Mouse (Mus musculus): ENCODE data around the gene Tma7. TPM values are rescaled to one million over a fixed set of nuclear protein-coding genes. Genes with fewer than 3 reads are reported as not detected.

Gene Tma7
- polyA plus RNA-seq, 1 experiment from 2014 or later, result 670 TPM

DNA sequence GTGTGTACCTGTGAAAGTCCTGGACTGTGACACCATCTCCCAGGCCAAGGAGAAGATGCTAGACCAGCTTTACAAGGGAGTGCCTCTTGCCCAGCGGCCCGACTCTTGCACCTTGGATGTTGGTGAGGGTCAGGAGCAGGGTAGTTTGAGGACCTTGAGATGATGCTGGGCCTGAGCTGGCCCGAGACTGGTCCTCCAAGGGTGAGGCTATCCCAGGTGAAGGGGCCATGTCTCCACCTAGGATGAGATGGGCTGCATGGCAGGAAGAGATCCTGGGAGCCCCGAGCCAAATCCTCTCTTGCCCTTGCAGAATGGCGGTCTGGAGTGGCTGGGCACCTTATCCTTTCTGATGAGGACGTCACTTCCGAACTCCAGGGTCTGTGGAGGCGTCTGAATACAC lies 30.9 kb upstream of the Tma7 start:
- no peaks in the 10 kb centered on the region for H3K27me3 ChIP-seq (ENCODE audit: control insufficient read depth, insufficient read depth, low read length)
- H3K9me3 ChIP-seq (ENCODE audit: control insufficient read depth, low read length), result no peaks in the 10 kb centered on the region
- WGBS, result 85% methylated on average over 8 of the region's 8 CpGs
- H3K4me3 ChIP-seq (ENCODE audit: control insufficient read depth in 1 of 2, insufficient read depth in 1 of 2, low read depth in 1 of 2, low read length in 2 of 2), result no peak overlapping the region
- ATAC-seq (ENCODE audit: insufficient number of reproducible peaks, insufficient read depth, low FRiP score, low read depth), result no peak
- H3K4me2 ChIP-seq (ENCODE audit: low read length), result no peak overlapping the region
- H3K4me1 ChIP-seq (ENCODE audit: control insufficient read depth in 2 of 2, insufficient read depth in 2 of 2, low read length in 2 of 2), result no peaks in the 10 kb centered on the region
- H3K27ac ChIP-seq (replicated peaks in 1 of 2; ENCODE audit: control insufficient read depth in 1 of 2, insufficient read depth in 1 of 2, low read depth in 2 of 2, low read length in 2 of 2), result no peak overlapping the region
- no peak overlapping the region for H3K9ac ChIP-seq (ENCODE audit: low read length)
- H3K36me3 ChIP-seq (ENCODE audit: control insufficient read depth, insufficient read depth, low read length), result peaks cover 100% of the 10 kb centered on the region

DNA sequence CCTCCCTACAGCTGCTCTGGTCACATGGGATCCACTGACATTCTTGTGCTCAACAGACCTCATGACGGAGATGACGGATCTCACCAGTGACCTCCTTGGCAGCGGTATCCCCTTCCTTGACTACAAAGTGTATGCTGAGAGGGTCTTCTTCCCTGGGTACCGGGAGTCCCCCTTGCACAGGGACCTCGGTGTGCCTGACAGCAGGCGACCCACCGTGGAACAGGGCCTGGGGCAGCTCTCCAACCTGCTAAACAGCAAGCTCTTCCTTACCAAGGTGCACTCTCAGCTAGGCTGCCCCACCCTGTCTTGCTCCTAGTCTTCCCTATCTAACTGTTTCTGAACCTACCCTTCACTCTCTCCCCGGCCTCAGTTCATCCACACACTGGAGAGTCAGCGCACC lies 29.2 kb upstream of the Tma7 start:
- Histone ChIP-seq H3K9me3 (ENCODE audit: control insufficient read depth, low read length) (no peaks in the 10 kb centered on the region), H3K27ac (replicated peaks in 1 of 2; ENCODE audit: control insufficient read depth in 1 of 2, insufficient read depth in 1 of 2, low read depth in 2 of 2, low read length in 2 of 2) (no peak overlapping the region), H3K4me1 (ENCODE audit: control insufficient read depth in 2 of 2, insufficient read depth in 2 of 2, low read length in 2 of 2) (no peaks in the 10 kb centered on the region), H3K27me3 (ENCODE audit: control insufficient read depth, insufficient read depth, low read length) (no peaks in the 10 kb centered on the region), H3K4me3 (ENCODE audit: control insufficient read depth in 1 of 2, insufficient read depth in 1 of 2, low read depth in 1 of 2, low read length in 2 of 2) (no peak overlapping the region), H3K36me3 (ENCODE audit: control insufficient read depth, insufficient read depth, low read length) (peaks cover 100% of the 10 kb centered on the region), H3K9ac (ENCODE audit: low read length) (no peak overlapping the region), H3K4me2 (ENCODE audit: low read length) (no peak overlapping the region)
- WGBS, result 90% methylated on average over 9 of the region's 9 CpGs
- no peak for ATAC-seq (ENCODE audit: insufficient number of reproducible peaks, insufficient read depth, low FRiP score, low read depth)

DNA sequence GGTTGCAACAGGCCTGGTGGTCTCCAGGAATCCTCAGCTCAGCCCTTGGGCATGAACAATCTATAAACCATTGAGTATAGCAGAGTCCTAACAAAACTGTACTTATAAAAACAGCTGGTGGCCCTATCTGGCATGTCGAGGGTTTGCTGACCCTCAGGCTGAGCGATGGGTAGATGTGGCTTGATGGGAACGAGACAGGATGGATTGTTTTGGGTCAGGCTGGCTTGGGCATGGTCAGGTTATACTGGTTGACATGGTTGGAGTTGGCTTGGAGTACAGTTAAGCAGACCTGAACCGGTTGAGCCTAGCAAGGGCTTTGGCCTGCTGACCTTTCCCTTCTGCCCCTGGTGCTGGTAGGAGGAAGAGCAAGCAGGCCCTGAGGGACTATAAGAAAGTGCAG lies 28.7 kb upstream of the Tma7 start:
- Histone ChIP-seq H3K4me3 (ENCODE audit: control insufficient read depth in 1 of 2, insufficient read depth in 1 of 2, low read depth in 1 of 2, low read length in 2 of 2) (no peak overlapping the region), H3K4me2 (ENCODE audit: low read length) (no peak overlapping the region), H3K4me1 (ENCODE audit: control insufficient read depth in 2 of 2, insufficient read depth in 2 of 2, low read length in 2 of 2) (no peaks in the 10 kb centered on the region), H3K9me3 (ENCODE audit: control insufficient read depth, low read length) (no peaks in the 10 kb centered on the region), H3K36me3 (ENCODE audit: control insufficient read depth, insufficient read depth, low read length) (peaks cover 100% of the 10 kb centered on the region), H3K9ac (ENCODE audit: low read length) (no peak overlapping the region), H3K27ac (replicated peaks in 1 of 2; ENCODE audit: control insufficient read depth in 1 of 2, insufficient read depth in 1 of 2, low read depth in 2 of 2, low read length in 2 of 2) (no peak overlapping the region), H3K27me3 (ENCODE audit: control insufficient read depth, insufficient read depth, low read length) (no peaks in the 10 kb centered on the region)
- ATAC-seq (ENCODE audit: insufficient number of reproducible peaks, insufficient read depth, low FRiP score, low read depth), result no peak
- WGBS, result 87% methylated on average over 4 of the region's 4 CpGs

DNA sequence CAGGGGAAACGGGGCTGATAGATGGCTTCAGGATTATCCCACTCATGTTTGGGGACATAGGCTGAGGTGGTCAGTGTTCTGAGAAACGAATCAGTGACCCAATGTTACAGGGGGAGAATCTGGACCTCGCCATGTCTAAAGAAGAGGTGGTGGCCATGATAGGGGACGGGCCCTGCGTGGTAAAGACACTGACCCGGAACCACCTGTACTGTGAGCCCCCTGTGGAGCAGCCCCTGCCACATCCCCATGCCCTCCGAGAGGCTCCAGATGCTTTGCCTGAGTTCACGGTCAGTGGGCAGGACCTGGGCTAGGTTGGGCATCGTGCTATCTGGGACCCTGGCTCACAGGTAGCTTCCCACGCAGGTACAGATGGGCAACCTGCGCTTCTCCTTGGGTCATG lies 27.9 kb upstream of the Tma7 start:
- peaks cover 2% of the 10 kb centered on the region in 2 experiments; a peak in 3 of 4 replicates for H3K4me1 ChIP-seq (ENCODE audit: control insufficient read depth in 2 of 2, insufficient read depth in 2 of 2, low read length in 2 of 2)
- no peak overlapping the region for H3K27ac ChIP-seq (replicated peaks in 1 of 2; ENCODE audit: control insufficient read depth in 1 of 2, insufficient read depth in 1 of 2, low read depth in 2 of 2, low read length in 2 of 2)
- no peak overlapping the region for H3K9ac ChIP-seq (ENCODE audit: low read length)
- H3K36me3 ChIP-seq (ENCODE audit: control insufficient read depth, insufficient read depth, low read length), result peaks cover 100% of the 10 kb centered on the region
- no peak overlapping the region for H3K4me2 ChIP-seq (ENCODE audit: low read length)
- H3K4me3 ChIP-seq (ENCODE audit: control insufficient read depth in 1 of 2, insufficient read depth in 1 of 2, low read depth in 1 of 2, low read length in 2 of 2), result no peak overlapping the region
- no peaks in the 10 kb centered on the region for H3K27me3 ChIP-seq (ENCODE audit: control insufficient read depth, insufficient read depth, low read length)
- no peak for ATAC-seq (ENCODE audit: insufficient number of reproducible peaks, insufficient read depth, low FRiP score, low read depth)
- WGBS, result 95% methylated on average over 11 of the region's 11 CpGs
- no peaks in the 10 kb centered on the region for H3K9me3 ChIP-seq (ENCODE audit: control insufficient read depth, low read length)

DNA sequence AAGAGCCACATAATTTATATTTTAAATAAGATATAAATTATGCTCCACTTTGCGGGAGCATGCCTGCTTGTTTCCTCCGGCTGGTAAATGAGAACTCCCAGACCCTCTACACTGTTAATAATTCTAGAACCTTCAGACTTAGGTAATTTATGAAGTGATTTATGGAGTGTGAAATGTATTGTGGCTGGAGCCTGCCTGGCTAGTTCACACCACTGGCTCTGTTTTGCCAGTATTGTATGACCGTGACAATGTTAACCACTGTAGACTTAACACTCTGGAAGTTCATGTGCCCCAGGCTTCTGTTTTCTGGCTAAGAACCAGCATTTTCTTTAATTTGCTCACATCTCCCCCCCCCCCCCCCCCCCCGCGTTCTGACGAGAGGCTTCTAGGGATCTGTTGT lies 25.0 kb upstream of the Tma7 start:
- H3K36me3 ChIP-seq (ENCODE audit: control insufficient read depth, insufficient read depth, low read length), result peaks cover 100% of the 10 kb centered on the region
- ATAC-seq (ENCODE audit: insufficient number of reproducible peaks, insufficient read depth, low FRiP score, low read depth), result no peak
- H3K9me3 ChIP-seq (ENCODE audit: control insufficient read depth, low read length), result no peaks in the 10 kb centered on the region
- no peak overlapping the region for H3K4me3 ChIP-seq (ENCODE audit: control insufficient read depth in 1 of 2, insufficient read depth in 1 of 2, low read depth in 1 of 2, low read length in 2 of 2)
- no peak overlapping the region for H3K9ac ChIP-seq (ENCODE audit: low read length)
- 92% methylated on average over 3 of the region's 6 CpGs for whole genome bisulfite sequencing
- no peaks in the 10 kb centered on the region for H3K27me3 ChIP-seq (ENCODE audit: control insufficient read depth, insufficient read depth, low read length)
- no peak overlapping the region for H3K4me2 ChIP-seq (ENCODE audit: low read length)
- H3K27ac ChIP-seq (replicated peaks in 1 of 2; ENCODE audit: control insufficient read depth in 1 of 2, insufficient read depth in 1 of 2, low read depth in 2 of 2, low read length in 2 of 2), result no peak overlapping the region
- H3K4me1 ChIP-seq (ENCODE audit: control insufficient read depth in 2 of 2, insufficient read depth in 2 of 2, low read length in 2 of 2), result peaks cover 15 to 19% of the 10 kb centered on the region in 2 experiments

DNA sequence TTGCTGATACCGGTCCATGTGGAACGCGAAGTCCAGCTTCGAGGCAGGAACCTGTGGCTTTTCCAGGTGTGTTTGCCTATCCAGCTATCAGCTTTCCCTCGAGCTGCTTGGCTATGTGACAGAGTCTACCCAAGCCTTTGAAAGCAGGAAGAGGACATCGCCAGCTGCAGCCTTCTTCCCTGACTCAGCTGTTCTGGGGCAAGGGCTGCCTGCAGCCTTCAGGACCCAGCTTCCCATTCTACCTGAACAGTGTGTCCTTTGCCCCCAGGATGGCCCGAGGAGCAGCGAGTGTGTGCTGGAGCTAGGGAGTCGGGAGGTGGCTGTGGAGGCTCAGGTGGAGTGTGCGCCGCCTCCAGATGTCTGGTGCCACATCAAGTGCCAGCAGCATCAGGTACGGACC lies 23.3 kb upstream of the Tma7 start:
- Histone ChIP-seq H3K4me3 (ENCODE audit: control insufficient read depth in 1 of 2, insufficient read depth in 1 of 2, low read depth in 1 of 2, low read length in 2 of 2) (no peak overlapping the region), H3K4me1 (ENCODE audit: control insufficient read depth in 2 of 2, insufficient read depth in 2 of 2, low read length in 2 of 2) (peaks cover 15 to 20% of the 10 kb centered on the region in 2 experiments), H3K9ac (ENCODE audit: low read length) (no peak overlapping the region), H3K4me2 (ENCODE audit: low read length) (no peak overlapping the region), H3K9me3 (ENCODE audit: control insufficient read depth, low read length) (no peaks in the 10 kb centered on the region), H3K36me3 (ENCODE audit: control insufficient read depth, insufficient read depth, low read length) (peaks cover 97% of the 10 kb centered on the region), H3K27ac (replicated peaks in 1 of 2; ENCODE audit: control insufficient read depth in 1 of 2, insufficient read depth in 1 of 2, low read depth in 2 of 2, low read length in 2 of 2) (no peak overlapping the region), H3K27me3 (ENCODE audit: control insufficient read depth, insufficient read depth, low read length) (no peaks in the 10 kb centered on the region)
- 93% methylated on average over 12 of the region's 12 CpGs for WGBS
- ATAC-seq (ENCODE audit: insufficient number of reproducible peaks, insufficient read depth, low FRiP score, low read depth), result no peak

DNA sequence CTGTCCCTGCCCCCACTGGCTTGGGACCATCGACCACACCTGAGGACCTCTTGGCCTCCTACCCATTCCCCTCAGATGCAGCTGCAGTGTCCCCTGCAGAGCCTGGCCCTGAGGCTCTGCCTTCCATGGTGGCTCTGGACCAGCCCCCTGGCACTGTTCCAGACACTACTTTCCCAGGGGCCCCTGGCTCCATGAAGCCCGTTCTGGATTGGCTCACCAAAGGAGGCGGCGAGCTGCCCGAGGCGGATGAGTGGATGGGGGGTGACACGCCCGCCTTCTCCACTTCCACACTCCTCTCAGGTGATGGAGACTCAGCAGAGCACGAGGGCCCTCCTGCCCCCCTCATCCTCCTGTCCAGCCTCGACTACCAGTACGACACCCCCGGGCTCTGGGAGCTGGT lies 22.6 kb upstream of the Tma7 start:
- peak; percentile 38; the same call in 1 of the 2 replicates for ATAC-seq (ENCODE audit: insufficient number of reproducible peaks, insufficient read depth, low FRiP score, low read depth)
- H3K4me2 ChIP-seq (ENCODE audit: low read length), result no peak overlapping the region; the same call in 1 of the 2 replicates
- WGBS, result 51% methylated on average over 12 of the region's 12 CpGs
- peak overlapping the region in 1 of 2 experiments; percentile 19; a peak in 1 of 4 replicates for H3K27ac ChIP-seq (replicated peaks in 1 of 2; ENCODE audit: control insufficient read depth in 1 of 2, insufficient read depth in 1 of 2, low read depth in 2 of 2, low read length in 2 of 2)
- no peaks in the 10 kb centered on the region for H3K9me3 ChIP-seq (ENCODE audit: control insufficient read depth, low read length)
- no peaks in the 10 kb centered on the region for H3K27me3 ChIP-seq (ENCODE audit: control insufficient read depth, insufficient read depth, low read length)
- peaks cover 15 to 27% of the 10 kb centered on the region in 2 experiments for H3K4me1 ChIP-seq (ENCODE audit: control insufficient read depth in 2 of 2, insufficient read depth in 2 of 2, low read length in 2 of 2)
- H3K4me3 ChIP-seq (ENCODE audit: control insufficient read depth in 1 of 2, insufficient read depth in 1 of 2, low read depth in 1 of 2, low read length in 2 of 2), result no peak overlapping the region
- H3K9ac ChIP-seq (ENCODE audit: low read length), result peak overlapping the region; percentile 25; the same call in 1 of the 2 replicates
- H3K36me3 ChIP-seq (ENCODE audit: control insufficient read depth, insufficient read depth, low read length), result peaks cover 95% of the 10 kb centered on the region

DNA sequence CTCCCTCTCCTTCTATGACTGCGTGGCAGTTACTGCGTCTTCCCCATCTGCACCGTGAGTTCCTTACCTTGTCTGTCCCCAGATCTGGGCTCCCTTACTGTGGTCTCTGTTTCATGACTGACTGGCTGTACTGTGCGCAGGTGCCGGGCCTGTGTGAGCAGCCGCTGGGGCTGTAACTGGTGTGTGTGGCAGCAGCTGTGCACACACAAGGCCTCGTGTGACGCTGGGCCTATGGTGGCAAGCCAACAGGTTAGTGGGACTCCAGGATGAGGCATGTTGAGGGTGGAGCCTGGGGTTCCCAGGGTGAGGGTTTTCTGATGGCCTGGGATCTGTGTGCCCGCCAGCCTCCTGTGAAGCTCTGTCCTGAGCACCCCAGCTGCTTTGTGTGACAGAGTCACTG lies 21.7 kb upstream of the Tma7 start:
- no peak for ATAC-seq (ENCODE audit: insufficient number of reproducible peaks, insufficient read depth, low FRiP score, low read depth)
- H3K9ac ChIP-seq (ENCODE audit: low read length), result 0 out of 2 replicates have a peak overlapping the region, but pooled peaks have one; percentile 25
- H3K27me3 ChIP-seq (ENCODE audit: control insufficient read depth, insufficient read depth, low read length), result no peaks in the 10 kb centered on the region
- 91% methylated on average over 9 of the region's 9 CpGs for WGBS
- no peak overlapping the region for H3K27ac ChIP-seq (replicated peaks in 1 of 2; ENCODE audit: control insufficient read depth in 1 of 2, insufficient read depth in 1 of 2, low read depth in 2 of 2, low read length in 2 of 2)
- H3K9me3 ChIP-seq (ENCODE audit: control insufficient read depth, low read length), result no peaks in the 10 kb centered on the region
- peaks cover 91% of the 10 kb centered on the region for H3K36me3 ChIP-seq (ENCODE audit: control insufficient read depth, insufficient read depth, low read length)
- no peak overlapping the region for H3K4me3 ChIP-seq (ENCODE audit: control insufficient read depth in 1 of 2, insufficient read depth in 1 of 2, low read depth in 1 of 2, low read length in 2 of 2)
- H3K4me1 ChIP-seq (ENCODE audit: control insufficient read depth in 2 of 2, insufficient read depth in 2 of 2, low read length in 2 of 2), result peaks cover 23 to 36% of the 10 kb centered on the region in 2 experiments
- no peak overlapping the region for H3K4me2 ChIP-seq (ENCODE audit: low read length)
